Mouse (Mus musculus): Measurements from ENCODE around the gene Eln.

The Eln gene

DNA sequence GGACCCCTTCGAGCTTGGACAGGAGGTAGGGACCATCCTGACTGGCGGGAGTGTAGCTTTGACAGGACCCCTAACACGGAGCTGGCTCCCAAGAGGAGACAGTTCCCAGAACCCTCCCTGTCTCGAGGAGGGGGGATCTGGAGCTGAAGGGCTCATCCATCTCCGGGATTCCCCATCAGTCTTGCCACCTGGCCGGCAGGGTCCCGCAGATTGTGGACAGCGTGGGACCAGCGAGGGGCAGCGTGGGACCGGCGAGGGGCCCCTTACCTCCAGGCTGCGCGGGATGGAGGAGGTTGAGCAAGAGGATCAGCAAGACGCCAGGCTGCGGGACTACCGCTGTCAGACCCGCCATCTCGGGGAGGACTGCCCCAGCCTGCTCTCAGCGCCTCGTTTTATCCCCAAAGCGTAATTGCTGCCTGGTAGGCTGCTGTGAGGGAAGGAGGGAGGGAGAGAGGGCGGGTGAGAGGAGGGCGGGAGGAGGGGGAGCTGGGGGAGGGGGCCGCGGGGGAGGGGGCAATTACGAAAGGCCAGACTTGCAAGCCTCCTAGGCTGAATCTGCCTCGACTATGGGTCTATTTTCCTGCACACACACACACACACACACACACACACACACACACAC, at the start of gene Eln:
TSS of gene Eln (minus strand) at position 434 of the 622 bp plus-strand sequence.
- DNase-seq: no peak

DNA sequence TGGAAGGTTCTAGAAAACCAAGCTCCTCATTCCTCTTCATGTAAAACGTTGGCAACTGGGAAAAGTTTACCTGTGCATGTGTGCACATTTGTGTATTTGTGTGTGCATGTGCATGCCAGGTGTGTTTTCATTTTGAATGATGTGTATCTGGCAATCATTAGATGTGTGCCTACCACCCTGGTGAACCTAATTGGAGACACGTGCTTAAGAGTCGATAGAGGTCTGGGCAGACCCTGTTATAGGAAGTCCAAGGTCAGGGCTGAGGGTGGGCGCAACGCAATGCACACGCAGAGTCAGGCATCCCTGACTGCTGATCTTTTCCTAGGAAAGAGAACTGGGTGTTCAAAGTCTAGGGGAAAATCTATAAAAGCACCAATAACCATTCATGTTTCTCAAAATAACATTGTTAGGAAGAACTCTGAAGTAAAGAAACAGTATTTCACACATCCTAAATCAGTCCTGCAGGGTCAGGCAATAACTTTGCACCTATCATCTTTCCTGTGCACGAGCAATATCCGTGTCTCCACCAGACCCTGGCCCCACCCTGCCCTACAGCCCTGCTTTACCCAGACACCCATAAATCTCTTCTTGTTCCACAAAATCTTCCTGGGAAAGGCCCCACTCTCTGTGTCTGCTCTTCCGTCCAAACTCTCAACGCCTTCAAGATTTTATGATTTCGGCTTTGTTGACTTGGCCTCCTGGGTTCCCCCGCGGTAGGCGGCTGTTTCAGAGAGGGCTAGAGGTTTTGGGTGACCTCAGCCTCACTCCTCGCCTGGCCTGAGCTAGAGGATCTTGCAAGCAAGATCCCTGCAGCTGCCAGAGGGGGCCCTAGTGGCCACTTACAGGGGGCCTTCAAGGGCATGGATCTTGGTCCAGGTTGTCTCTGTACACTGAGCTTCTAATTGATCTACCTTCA, 43.2 kb upstream of the Eln start:
- DNase-seq: no peak

DNA sequence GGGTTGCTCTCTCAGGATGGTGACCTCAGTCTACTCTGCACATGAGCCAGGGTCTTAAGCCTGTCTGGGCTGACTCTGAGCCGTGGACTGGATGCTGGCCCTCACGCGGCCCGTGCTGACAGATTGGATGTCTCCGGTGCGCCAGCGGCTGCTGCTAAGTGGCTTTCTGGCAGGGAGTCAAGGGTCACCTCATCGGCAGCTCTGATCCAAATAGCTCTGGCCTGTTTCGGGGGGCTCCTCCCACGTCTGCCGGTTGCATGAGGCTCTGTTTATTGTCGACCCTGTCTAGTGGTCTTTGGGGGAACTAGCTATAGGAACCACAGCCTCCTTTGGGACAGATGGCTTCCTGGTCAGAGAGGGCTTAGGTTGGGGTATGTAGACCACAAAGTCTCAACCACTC, 41.1 kb upstream of the Eln start:
- no peak for DNase-seq

DNA sequence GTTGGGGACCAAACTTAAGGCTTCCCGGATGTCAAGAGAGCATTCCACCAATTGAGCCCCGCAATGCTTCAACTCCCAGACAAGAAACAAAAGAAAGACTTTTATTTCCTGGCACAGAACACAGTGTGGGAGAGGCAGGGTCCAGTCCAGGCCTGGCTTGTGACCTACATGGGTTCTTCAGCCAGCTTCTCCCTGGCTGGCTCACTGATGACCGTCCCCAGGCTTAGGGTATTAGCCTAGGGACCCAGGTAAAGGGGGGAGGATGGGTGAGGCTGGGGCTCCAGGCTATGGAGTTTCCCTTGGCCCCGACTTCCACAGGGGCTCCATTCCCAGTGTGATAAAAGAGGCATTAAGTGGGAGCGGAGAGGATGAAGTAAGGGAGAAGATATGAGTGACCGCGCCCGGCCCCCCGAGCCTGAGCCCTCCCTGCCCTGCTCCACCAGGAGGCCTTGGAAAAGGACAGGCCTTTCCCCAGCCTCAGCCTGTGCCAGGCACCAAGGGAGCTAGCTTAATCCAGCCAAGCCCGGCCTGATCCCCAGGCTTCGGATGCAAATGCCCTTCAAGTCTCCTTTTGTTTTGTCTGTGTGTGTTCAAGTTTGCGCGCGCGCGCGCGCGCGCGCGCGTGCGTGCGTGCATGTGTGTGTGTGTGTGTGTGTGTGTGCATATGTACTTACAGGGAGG, 38.7 kb upstream of the Eln start:
- no peak for DNase-seq

DNA sequence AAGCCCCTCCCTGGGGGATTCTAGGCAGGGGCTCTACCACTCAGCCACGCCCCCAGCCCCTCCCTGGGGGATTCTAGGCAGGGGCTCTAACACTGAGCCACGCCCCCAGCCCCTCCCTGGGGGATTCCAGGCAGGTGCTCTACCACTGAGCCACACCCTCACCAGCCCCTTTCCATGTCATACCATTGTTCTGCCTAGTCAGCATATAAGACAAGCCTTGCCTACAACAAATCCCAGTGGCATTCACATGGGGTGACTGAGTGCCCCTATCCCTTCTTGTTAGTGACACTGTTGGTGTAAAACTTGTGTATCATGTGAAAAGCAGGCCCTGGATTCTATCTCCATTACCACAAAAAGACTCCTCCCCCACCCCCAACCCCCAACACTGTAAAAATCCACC, 36.7 kb upstream of the Eln start:
- no peak for DNase-seq

DNA sequence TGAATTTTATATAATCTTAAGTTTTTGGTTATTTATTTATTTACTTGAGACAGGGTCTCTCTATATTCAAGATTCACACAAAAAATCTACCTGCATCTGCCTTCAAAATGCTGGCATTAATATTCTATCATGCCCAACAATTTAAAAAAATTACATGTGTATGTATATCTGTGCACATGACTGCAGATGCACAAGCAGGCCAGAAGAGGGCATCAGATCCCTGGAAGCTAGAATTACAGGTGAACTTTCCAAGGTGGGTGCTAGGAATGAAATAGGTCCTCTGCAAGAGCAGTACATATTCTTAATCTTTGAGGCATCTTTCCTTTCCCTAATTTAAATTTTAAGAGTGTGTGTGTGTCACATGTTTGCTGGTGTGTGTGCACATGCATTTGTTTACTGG, 33.8 kb upstream of the Eln start:
- no peak for DNase-seq

DNA sequence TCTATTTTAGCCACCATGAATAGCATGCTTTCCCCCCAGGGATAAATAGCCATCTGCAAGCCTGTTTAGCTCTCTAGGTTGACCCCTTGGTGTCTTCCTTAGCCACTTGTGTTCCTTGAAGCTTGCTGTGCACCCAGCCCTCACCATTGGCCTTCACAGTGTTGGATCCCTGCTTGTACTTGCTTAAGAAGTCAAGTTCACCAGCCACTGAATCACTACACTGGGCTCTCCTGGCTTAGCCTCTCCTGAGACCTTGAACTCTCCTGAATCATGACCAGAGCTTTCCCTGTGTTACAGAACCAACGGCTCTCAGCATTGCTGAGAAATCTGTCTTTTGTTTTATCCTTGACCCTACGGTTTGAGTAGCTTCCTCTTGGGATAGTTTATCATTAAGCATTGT, 33.0 kb upstream of the Eln start:
- no peak for DNase-seq

DNA sequence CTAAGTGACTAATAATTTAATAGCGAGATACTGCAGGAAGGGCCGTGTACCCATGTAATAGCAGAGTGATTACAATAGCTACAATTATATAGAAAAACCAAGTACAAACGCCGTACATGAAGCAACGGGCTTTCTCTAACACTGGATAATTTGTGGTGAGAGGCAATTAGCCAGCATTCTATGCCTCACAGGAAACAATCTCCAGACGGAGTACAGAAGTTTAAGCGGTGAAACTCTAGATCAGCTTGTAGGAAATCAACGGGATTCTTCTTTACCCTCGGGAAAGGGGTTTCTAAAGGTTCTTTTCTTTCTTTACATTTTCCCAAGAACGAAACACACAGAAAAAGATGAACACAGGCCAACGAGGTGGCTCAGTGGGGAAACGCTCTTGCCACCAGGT, 29.4 kb upstream of the Eln start:
- no peak for DNase-seq

DNA sequence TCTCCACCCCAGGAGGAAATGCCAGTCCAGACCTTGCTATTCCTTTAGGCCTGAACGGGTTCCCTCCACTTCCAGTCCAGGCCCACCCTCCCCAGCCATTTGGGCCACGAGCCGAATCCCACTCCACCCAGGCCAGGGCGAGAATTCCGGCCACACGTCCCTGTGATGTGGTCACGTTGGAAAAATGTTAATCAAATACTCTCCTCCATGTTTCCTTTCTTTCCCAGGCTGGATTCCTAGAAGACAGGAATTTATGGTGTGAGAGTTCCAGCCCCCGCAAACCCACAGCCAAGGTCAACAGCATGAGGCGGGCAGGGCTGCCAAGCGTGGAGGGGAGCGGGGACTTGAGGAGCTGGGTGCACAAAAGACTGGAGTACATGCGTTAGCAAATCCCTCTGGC, 25.4 kb upstream of the Eln start:
- no peak for DNase-seq

DNA sequence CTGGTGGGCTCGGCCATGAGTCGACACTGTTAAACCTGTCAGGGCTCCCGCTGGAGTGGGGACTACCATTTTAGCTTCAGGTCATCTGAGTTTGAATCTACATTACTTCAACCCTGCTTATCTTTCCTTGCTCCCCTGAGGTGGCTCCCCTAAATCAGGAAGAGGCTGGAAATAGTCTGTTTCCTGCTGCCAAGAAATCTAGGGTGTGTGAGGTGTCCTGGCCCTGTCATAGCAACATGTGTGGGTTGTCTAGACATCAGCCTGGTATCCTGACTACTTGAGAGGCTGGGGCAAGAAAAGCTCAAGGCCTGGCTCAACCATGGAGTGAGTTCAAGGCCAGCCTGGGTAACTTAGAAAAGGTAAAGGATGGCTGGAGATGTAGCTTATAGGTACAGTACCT, 24.6 kb upstream of the Eln start:
- DNase-seq: no peak

DNA sequence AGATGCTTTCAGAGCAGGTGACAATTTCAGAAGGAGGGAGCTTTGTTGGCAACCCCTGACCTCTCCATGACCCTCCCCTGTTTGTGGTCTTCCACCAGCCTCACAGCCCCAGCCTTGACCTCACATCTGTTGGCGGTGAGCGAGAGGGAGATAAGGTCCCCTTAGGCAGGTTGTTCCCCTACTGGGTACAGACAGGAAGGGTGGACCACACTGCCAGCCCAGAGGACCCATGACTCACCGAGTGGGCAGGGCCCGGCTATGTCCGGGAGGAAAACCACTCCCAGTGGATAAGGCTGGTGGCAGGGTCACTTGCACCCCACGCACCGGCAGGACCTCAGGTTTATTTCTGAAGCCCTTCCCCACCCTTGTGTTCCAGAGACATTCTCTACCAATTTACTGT, 22.1 kb upstream of the Eln start:
- no peak for DNase-seq

DNA sequence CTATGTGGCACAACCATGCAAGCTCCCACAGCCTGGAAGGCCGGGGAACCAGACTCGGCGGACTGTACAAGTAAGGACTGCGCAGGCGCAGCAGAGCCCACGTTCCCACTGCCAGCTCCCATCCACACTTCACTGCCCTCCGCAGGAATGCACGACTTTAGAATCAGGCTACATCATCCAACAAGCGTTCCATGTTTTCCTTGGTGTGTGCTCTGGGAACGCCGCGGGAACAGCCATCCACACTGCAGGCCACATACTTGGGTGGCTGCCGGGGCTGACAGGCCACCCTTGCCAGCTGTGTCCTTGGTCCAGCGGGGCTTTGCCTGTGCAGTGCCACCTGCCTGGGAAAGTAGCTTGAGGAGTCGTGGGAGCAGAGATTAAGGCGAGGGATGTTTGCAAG, 18.3 kb upstream of the Eln start:
- no peak for DNase-seq

DNA sequence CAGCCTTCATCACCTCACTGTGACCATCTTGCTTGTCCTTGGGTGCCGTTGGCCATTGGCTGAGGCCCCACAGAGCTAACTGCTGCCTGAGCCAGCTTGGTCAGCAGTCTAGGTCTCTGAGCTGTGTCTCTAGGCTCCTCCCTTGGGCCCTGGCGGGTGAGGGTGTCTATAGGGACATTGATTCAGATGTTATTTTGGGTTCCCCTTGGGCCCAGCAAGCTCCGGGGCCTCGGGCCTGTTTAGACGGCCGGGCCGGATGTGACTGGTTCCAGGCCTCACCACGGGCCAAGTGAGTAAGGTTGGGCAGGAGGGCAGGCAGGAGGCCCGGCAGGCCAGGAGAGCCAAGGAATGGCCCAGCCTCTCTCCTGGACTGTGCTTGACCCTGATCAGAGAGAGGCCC, 16.2 kb upstream of the Eln start:
- DNase-seq: no peak

DNA sequence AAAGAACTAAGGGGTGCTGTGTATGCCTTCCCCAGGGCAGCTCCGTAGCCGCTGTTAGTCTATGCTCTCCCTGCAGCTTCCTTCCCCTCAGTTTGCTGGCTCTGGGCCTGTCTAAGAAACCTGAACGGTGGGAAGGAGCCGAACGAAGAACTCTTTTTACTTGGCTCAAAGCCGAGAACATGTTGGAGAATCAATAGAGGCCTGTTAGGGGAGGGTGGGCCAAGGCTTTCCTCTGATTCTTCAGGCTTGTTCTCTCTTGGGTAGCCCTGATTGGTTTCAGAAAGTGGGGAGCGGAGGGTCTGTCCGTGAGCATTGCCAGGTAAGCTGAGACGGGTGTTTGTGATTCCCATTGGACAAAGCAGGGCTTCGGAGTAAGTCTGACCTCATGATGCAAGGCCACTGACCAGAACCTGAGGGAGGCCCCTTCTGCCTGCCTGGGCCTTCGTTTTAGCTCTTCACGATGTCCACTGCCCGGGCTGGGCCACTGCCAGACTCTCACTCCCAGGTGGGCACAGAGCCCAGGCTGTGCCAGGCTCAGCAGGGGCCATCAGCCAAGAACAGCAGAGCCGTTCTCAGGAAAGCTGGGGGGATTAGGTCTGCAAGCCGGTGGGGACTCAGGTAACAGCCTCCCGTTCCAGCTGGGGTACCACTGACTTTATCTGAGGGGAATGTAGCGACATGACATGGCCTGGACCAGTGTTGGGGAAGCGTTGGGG, 14.4 kb upstream of the Eln start:
- DNase-seq: no peak

DNA sequence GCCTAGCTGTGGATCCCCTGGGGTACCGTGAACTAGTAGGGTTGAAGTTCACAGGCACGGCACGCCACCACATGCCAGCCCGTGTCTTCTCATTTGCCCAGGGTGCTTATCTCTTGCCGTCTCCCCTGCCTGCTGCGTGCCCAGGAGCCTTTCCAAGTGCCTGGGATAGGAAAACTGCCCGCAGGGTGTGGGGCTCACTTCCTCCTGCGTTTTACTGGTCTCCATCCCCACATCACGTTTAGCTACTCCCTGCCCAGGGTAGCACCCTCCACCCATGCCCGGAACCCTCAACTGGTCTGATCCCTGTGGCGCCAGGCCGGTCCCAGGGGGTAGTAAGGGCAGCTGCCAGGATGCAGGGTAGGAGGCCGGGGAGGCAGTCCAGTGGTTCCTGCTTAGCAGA, 8.9 kb upstream of the Eln start:
- DNase-seq: no peak

DNA sequence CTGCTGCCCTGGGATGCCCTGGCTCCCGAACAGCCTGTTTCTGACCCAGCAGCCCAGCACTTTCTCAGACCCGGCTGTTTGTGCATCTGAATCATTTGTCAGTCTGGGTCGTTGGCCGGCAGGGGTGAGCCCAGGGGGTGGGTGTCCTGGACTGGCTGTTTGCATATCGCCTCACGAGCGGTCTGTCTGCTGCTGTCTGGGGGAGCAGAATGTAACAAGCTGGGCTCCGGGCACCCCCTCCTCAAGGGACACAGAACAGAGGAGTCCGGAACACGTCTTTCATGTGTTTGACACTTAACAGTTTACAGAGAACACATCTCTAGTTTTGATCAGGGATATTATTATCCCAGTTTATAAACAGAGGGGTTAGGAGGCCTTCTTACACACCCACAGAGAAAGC, 7.0 kb upstream of the Eln start:
- no peak for DNase-seq

DNA sequence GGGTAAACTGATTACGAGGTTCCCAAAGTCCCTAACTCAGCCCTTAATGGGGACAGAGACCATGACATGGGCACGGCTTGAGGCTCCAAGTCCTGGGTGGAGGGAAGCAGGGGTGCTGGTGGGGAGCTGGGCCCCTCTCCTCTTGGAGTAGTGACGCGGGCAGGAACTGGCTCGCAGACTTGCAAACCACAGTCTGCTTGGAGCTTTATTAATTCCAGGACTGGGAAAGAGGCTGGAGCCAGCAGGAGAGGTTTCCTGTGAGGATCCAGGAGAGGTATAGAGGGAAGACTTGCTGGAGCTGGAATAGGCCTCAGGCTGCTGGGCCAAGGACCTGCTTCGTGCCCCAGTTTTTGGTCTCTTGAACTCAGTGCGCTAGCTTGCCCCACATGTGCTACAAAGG, 3.3 kb upstream of the Eln start:
- DNase-seq: no peak

DNA sequence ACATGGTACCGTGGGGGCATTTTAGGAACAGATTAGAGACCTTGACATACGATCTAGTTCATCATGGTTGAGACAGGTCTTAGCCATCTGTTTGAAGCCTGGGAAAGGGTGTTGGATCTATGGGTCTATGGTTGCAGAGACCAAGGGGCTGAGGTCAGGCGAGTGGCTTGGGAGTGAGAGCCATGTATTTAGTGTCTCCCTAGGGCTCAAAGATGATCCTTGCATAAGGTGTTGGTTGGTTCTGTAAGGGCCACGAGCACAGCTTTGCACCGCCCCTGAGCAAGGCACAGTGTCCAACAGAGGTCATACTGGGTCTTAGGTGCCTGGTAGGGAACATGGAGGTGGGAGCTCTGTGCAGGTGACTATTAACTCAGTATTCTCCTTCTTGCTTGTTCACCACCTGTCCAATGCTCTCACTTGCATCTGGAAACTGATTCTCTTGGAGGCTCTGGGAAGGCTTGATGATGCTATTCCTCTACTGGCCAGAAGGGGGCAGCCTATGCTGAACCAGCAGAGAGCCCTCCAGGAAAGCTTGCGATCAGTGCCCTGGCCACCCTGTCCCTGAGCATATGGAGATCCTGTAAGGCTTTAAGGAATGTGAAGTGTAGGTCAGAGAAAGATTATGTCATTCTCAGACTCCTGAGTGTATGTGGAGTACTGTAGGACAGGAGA, 960 bp upstream of the Eln start:
- DNase-seq: no peak

DNA sequence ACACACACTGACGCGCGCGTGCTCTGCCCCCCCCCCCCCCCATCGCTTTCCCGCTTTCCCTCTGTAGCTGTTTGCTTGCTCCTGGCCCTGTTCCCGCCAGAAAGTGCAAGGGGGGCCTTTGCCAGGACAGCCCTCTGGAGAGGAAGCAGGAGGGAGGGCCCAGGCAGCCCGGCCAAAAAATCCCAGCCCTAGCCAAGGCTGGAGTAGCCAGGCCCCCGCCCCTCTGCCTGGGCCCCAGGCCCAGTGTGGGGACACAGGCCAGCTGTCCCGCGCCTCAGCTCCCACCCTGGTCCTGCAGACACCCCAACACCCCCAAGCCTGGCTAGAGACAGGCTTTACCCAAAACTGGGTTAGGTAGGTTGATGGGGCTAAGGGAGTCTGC, 380 bp upstream of the Eln start:
- peak in 1 of 2 experiments; percentile 22 for DNase-seq

DNA sequence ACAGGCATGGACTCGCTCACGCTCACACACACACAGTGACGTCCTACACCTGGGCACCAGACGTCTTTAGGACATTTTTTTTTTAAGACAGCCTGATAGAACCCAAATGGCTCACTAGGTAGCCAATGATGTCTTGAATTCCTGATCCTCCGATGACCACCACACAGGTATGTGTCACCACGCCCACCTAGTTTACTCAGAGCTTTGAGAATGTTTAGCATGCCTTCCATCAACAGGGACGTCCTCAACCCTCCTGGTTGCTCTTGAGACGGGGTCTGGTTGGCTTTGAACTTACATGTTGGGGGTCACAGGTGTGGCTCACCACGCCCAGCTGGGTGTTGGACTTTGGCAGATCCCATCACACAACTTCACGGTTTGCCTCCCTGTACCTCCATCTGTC, 922 bp downstream of the Eln start:
- no peak for DNase-seq

DNA sequence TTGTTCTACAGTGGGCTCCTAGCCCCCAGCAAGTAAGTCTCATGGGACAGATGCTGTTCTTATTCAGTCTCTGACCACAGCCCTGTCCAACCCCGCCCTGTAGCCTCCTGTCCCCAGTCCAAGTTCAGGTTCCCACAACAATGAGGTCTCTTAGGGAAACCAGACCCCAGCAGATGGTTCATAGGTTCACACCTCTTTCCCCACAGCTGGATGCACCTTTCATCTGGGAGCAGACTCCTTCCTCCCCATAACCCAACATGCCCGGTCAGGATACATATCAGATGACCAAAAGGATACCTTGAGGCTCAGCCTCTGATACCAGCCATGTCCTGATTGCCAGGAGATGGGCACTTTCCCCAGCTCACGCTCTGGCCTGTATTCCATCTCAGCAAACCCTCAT, 1.3 kb downstream of the Eln start:
- no peak for DNase-seq

DNA sequence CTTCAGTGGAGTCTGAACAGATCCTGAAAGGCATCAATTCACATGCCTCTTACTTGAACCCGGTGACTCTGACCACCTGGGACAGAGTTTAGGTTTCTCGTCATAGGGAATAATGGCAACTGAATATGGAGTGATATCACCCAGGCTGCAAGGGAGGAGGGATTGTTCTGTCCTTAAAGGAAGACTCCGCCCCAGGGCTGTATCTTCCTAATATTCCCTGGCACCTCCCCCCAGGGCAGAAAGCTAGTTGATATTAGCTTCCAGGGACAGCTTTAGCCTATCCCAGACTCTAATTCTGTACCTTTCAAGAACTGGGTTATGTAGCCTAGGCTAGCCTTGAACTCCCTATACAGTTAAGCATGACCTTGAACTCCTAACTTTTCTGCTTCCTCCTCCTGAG, 2.1 kb downstream of the Eln start:
- no peak for DNase-seq

DNA sequence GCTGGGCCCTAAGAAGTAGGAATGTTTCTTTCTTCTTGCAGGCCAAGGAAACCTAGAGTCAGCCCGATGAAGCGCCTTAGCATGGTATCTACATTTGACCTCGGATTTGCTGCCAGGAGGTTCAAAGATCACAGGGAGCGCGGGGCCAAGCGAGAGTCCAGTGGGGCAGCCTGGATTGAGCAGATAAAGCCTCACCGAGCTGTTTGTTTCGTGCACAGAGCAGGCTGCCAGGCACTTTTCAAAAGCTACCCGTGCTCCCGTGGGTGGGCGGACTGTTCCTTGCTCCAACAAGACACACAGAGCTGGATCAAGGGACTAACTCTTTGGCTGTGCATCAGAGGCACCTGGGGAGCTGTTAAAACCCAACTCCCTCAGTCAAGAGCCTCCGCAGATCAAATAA, 3.1 kb downstream of the Eln start:
- DNase-seq: no peak
